Mouse (Mus musculus) bone marrow macrophage, adult 2 months (primary cell): ENCODE data around the gene Lenep.

Source experiments
- CTCF ChIP-seq: IDR thresholded peaks from 2 replicates; pipeline ENCODE4 v1.5.1; 2012; ENCODE audit warnings: low read depth, mild to moderate bottlenecking, low read length, moderate library complexity
- POLR2A ChIP-seq: IDR thresholded peaks from 2 replicates; pipeline ENCODE4 v1.6.1; 2012; ENCODE audit warnings: mild to moderate bottlenecking, low read depth, low read length, borderline replicate concordance

GRCm38 (mm10) chr3:89418861-89419250 is 16.3 kb upstream of the Lenep start:
- TF ChIP-seq CTCF (no peak), POLR2A (no peak)
